Mouse (Mus musculus) limb, embryonic 11.5 days (tissue): Measurements from ENCODE around the gene Gosr2. TPM values are rescaled to one million over a fixed set of nuclear protein-coding genes. Genes with fewer than 3 reads are reported as not detected.

ENCODE experiments used
- ATAC-seq: fragments of 200-750 bp; cut with Nextera tagmentation; 2 replicates; pipeline ENCODE4 v1.8.0; 2017; ENCODE audit warnings: low read depth; ENCODE audit not compliant: insufficient number of reproducible peaks, low FRiP score, low TSS enrichment
- DNase-seq: peaks from one replicate; pipeline ENCODE4 v3.0.0-alpha.2; 2015; ENCODE audit warnings: low spot score
- H3K27ac ChIP-seq: fragments of 300-500 bp; sonication (generic); replicated peaks from 2 replicates; pipeline ENCODE4 v1.5.1; 2014; ENCODE audit warnings: low read depth, mild to moderate bottlenecking, low read length
- H3K27me3 ChIP-seq: fragments of 300-500 bp; sonication (generic); 2 replicates; pipeline ENCODE4 v1.6.1; 2014; ENCODE audit warnings: mild to moderate bottlenecking, low read length, mixed read lengths; ENCODE audit not compliant: control insufficient read depth, insufficient read depth
- H3K36me3 ChIP-seq: fragments of 300-500 bp; sonication (generic); 2 replicates; pipeline ENCODE4 v1.6.1; 2014; ENCODE audit warnings: mild to moderate bottlenecking, low read length, moderate library complexity, mixed read lengths; ENCODE audit not compliant: control insufficient read depth, insufficient read depth
- H3K4me1 ChIP-seq: fragments of 300-500 bp; sonication (generic); 2 replicates; pipeline ENCODE4 v1.6.1; 2014; ENCODE audit warnings: low read length, mixed read lengths; ENCODE audit not compliant: control insufficient read depth, insufficient read depth
- H3K4me2 ChIP-seq: fragments of 300-500 bp; sonication (generic); 2 replicates; pipeline ENCODE4 v1.6.1; 2014; ENCODE audit warnings: low read depth, mild to moderate bottlenecking, moderate library complexity; ENCODE audit not compliant: severe bottlenecking
- H3K4me3 ChIP-seq: fragments of 300-500 bp; sonication (generic); 2 replicates; pipeline ENCODE4 v1.5.1; 2014; ENCODE audit warnings: low read depth, low read length
- H3K9ac ChIP-seq: fragments of 300-500 bp; sonication (generic); 2 replicates; pipeline ENCODE4 v1.6.1; 2014; ENCODE audit warnings: mild to moderate bottlenecking, low read length
- H3K9me3 ChIP-seq: fragments of 300-500 bp; sonication (generic); 2 replicates; pipeline ENCODE4 v1.6.1; 2016; ENCODE audit warnings: low read length; ENCODE audit not compliant: control insufficient read depth
- WGBS: fragments of 180-500 bp; shearing (Covaris S2); extraction: QIAGEN DNeasy Blood & Tissue Kit; methylation state at CpG from one replicate; pipeline ENCODE4 v1.1.7; 2014; 5-methylcytosine and 5-hydroxymethylcytosine counted together
- polyA plus RNA-seq: library from polyadenylated mRNA; unstranded; fragments of >200 nt; fragmentation: Nextera tagmentation; extraction: Ambion mirVana; gene quantifications from 2 replicates; pipeline ENCODE4 v1.2.1, GENCODE M21; 2014

The Gosr2 gene
- polyA plus RNA-seq, 1 experiment from 2014 or later = 83.2 TPM

DNA sequence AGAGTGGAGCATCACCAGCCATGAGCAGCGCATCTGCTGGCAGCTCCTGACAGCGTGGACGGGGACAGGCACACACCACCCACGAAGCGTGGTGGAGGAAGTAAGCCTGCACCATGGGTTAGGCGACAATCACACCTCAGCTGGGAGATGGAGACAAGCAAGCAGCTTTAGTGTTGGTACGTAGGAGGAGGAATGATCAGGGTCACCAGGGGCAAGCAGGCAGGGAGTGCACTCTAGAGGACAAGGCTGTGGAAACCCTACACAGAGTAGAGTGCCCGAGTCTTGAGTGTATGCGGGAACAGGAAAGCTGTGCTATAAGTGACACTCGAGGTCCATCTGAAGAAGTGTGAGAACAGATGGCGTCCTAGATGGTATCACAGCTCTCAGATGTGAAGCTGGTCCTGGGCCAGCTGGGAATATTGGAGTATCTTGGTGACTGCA, 26.7 kb upstream of the Gosr2 start:
- Histone ChIP-seq H3K4me1 (peaks cover 3% of the 10 kb centered on the region; the same call in 1 of the 2 replicates), H3K4me2 (no peak overlapping the region), H3K27me3 (no peaks in the 10 kb centered on the region), H3K27ac (no peak overlapping the region), H3K9ac (no peak overlapping the region), H3K9me3 (no peaks in the 10 kb centered on the region), H3K4me3 (no peak overlapping the region), H3K36me3 (no peaks in the 10 kb centered on the region)
- ATAC-seq = no peak
- WGBS = 68% methylated on average over 11 of the region's 11 CpGs
- DNase-seq = no peak

- H3K27me3 ChIP-seq = no peaks in the 10 kb centered on the region
- no peak overlapping the region for H3K27ac ChIP-seq
- DNase-seq (peak; percentile 37), ATAC-seq (no peak)
- H3K36me3 ChIP-seq = no peaks in the 10 kb centered on the region
- H3K9ac ChIP-seq = no peak overlapping the region
- H3K4me2 ChIP-seq = no peak overlapping the region; the same call in 1 of the 2 replicates
- H3K4me3 ChIP-seq = no peak overlapping the region
- peaks cover 3% of the 10 kb centered on the region; the same call in 1 of the 2 replicates for H3K4me1 ChIP-seq
- 19% methylated on average over 9 of the region's 9 CpGs for whole genome bisulfite sequencing
- no peaks in the 10 kb centered on the region for H3K9me3 ChIP-seq
Measured at GRCm38 (mm10) chr11:103722040-103722481, 24.4 kb upstream of the Gosr2 start.

DNA sequence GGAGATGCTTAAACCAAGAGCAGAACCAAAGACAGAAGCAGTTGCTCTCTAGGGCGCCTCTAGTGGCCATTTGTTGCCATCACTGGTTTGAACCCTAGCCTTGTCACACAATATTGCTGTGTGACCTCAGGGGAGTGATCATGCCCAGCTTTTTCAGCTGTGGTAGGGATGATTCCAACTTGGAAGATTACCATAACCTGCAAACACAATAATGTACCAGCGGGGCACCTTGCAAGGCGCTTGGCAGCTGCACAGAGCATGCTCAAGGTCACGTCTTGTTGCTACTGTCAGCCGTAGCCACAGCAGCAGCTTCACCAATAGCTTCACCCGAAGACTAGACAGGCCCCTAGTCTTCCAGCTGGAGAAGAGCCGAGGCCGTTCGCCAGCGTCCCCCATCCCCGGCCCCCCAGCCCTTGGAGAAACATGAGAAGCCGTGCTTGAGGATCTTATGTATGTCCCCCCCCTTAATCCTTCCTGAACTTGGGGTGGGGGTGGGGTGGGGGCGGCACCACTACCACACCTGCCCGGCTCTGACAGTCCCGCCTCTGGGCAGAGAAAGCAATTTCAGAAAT, 23.9 kb upstream of the Gosr2 start:
- Histone ChIP-seq H3K4me3 (no peak overlapping the region), H3K27me3 (no peaks in the 10 kb centered on the region), H3K9ac (no peak overlapping the region), H3K4me2 (no peak overlapping the region; the same call in 1 of the 2 replicates), H3K27ac (no peak overlapping the region), H3K9me3 (no peaks in the 10 kb centered on the region), H3K4me1 (peaks cover 3% of the 10 kb centered on the region; the same call in 1 of the 2 replicates), H3K36me3 (no peaks in the 10 kb centered on the region)
- peak; percentile 62 for DNase-seq
- no peak for ATAC-seq
- WGBS = 35% methylated on average over 15 of the region's 15 CpGs

GRCm38 (mm10) chr11:103719436-103719835, 21.7 kb upstream of the Gosr2 start:
- 88% methylated on average over 5 of the region's 5 CpGs for WGBS
- DNase-seq (no peak), ATAC-seq (no peak)
- Histone ChIP-seq H3K27me3 (no peaks in the 10 kb centered on the region), H3K4me3 (no peak overlapping the region), H3K27ac (no peak overlapping the region), H3K9me3 (no peaks in the 10 kb centered on the region), H3K4me1 (peaks cover 3% of the 10 kb centered on the region; the same call in 1 of the 2 replicates), H3K4me2 (no peak overlapping the region), H3K9ac (no peak overlapping the region), H3K36me3 (no peaks in the 10 kb centered on the region)

GRCm38 (mm10) chr11:103716971-103717370, 19.3 kb upstream of the Gosr2 start:
- Histone ChIP-seq H3K36me3 (no peaks in the 10 kb centered on the region), H3K4me1 (peaks cover 3% of the 10 kb centered on the region; the same call in 1 of the 2 replicates), H3K9ac (no peak overlapping the region), H3K9me3 (no peaks in the 10 kb centered on the region), H3K4me3 (no peak overlapping the region), H3K27ac (no peak overlapping the region), H3K4me2 (no peak overlapping the region), H3K27me3 (no peaks in the 10 kb centered on the region)
- DNase-seq = no peak
- WGBS = 66% methylated on average over 9 of the region's 9 CpGs
- no peak for ATAC-seq

- H3K4me3 ChIP-seq = no peak overlapping the region
- 83% methylated on average over 2 of the region's 2 CpGs for WGBS
Measured at GRCm38 (mm10) chr11:103714074-103714473, 16.4 kb upstream of the Gosr2 start.

GRCm38 (mm10) chr11:103711851-103712587, 14.3 kb upstream of the Gosr2 start:
- H3K4me1 ChIP-seq = 0 out of 2 replicates have a peak, but pooled peaks cover 3% of the 10 kb centered on the region
- no peaks in the 10 kb centered on the region for H3K36me3 ChIP-seq
- H3K4me3 ChIP-seq = no peak overlapping the region
- H3K9me3 ChIP-seq = no peaks in the 10 kb centered on the region
- ATAC-seq (no peak), DNase-seq (no peak)
- no peak overlapping the region for H3K27ac ChIP-seq
- H3K4me2 ChIP-seq = no peak overlapping the region
- H3K27me3 ChIP-seq = no peaks in the 10 kb centered on the region
- 32% methylated on average over 28 of the region's 28 CpGs for WGBS
- H3K9ac ChIP-seq = no peak overlapping the region

More at GRCm38 (mm10) chr11:103714074-103714473, 16.4 kb upstream of the Gosr2 start:
- ATAC-seq = no peak
- no peak overlapping the region for H3K4me2 ChIP-seq
- no peak for DNase-seq
- no peak overlapping the region for H3K27ac ChIP-seq
- H3K9ac ChIP-seq = no peak overlapping the region
- 0 out of 2 replicates have a peak, but pooled peaks cover 3% of the 10 kb centered on the region for H3K4me1 ChIP-seq
- no peaks in the 10 kb centered on the region for H3K27me3 ChIP-seq
- H3K36me3 ChIP-seq = no peaks in the 10 kb centered on the region
- H3K9me3 ChIP-seq = no peaks in the 10 kb centered on the region

GRCm38 (mm10) chr11:103709982-103710381, 12.3 kb upstream of the Gosr2 start:
- Histone ChIP-seq H3K4me1 (0 out of 2 replicates have a peak, but pooled peaks cover 3% of the 10 kb centered on the region), H3K36me3 (no peaks in the 10 kb centered on the region), H3K4me3 (no peak overlapping the region), H3K9me3 (no peaks in the 10 kb centered on the region), H3K4me2 (no peak overlapping the region), H3K27ac (no peak overlapping the region), H3K9ac (no peak overlapping the region), H3K27me3 (no peaks in the 10 kb centered on the region)
- ATAC-seq (no peak), DNase-seq (no peak)
- 87% methylated on average over 1 of the region's 1 CpGs for WGBS
